Mouse (Mus musculus): ENCODE measurements at regions not wholly inside any gene's neighbourhood (a gene's known extent, or its start where the extent isn't known, plus 50 kb on each side); places are given as distances from the start of the nearest gene placed in this dataset.

DNA sequence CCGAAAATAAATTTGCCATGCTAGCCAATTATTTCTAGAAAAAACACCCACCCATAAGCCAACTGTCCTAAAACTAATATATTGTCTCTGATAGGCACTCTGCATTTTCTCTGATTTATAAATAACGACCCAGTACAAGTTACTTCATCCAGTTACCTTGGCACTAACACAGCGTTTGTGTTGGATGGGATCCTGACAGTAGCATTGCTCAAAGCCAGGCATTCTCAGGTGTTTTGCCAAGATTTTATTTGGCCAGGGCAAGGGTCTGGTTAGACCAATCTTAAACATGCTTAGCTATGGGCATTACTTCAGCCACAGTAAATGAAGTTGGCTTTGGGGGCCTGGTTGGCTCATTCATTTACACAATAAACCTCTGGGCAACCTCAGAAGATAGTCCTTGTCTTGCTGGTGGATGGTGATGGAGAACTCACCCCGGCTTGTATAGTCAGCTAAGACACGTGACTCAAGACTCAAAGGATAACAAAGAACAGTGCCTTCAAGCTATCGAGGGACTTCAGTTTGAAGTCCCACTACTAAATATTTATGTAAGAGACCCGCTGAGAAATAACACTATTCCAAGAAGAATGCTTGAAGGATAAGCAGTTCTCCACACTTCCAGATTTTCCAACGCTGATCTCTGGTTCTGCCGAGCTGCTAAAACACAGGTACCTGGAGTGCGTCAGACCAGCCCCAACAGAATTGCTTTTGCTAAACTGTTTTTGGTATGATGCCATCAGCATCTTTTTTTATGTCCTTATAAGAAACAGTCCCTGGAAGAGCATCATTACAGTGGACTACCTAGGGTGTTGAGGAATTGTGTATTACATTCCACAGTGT, 125.0 kb upstream of the Pkdcc start:
- 67% methylated on average over 10 of the region's 10 CpGs for WGBS
- Histone ChIP-seq H3K27ac (no peak overlapping the region), H3K9ac (replicated peaks; ENCODE audit: low read length) (no peak overlapping the region), H3K4me3 (ENCODE audit: low read length) (no peak overlapping the region), H3K9me3 (ENCODE audit: low read length) (no peaks in the 10 kb centered on the region), H3K27me3 (ENCODE audit: insufficient read depth, low read length) (no peaks in the 10 kb centered on the region), H3K4me2 (ENCODE audit: low read depth, low read length) (no peak overlapping the region), H3K4me1 (ENCODE audit: insufficient read depth, low read length) (no peaks in the 10 kb centered on the region), H3K36me3 (ENCODE audit: insufficient read depth, low read length) (no peaks in the 10 kb centered on the region)
- no peak for ATAC-seq
- no peak for TF ChIP-seq CTCF (IDR thresholded peaks at IDR 0.05; ENCODE audit: low read depth)
- no peak for DNase-seq (ENCODE audit: low spot score)

DNA sequence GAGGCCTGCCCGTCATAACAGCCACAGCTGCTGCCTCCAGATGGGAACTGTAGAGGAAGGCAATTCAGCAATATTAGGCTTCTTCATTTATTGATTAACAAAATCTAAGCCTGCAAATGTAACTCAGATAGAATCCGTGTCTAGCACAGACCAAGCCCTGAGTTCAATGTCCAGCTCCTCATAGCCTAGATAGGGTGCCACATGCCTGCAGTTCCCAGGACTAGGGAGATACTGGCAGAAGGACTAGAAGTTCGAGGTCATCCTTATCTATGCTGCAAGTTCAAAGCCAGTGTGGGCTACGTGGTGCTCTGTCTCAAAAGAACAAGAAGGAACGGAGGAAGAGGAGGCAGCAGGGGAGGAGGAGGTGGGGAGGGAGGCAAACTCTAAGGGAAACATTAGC, 121.2 kb upstream of the Pkdcc start:
- ATAC-seq = no peak
- TF ChIP-seq CTCF (IDR thresholded peaks at IDR 0.05; ENCODE audit: low read depth) = no peak
- Histone ChIP-seq H3K4me2 (ENCODE audit: low read depth, low read length) (no peak overlapping the region), H3K36me3 (ENCODE audit: insufficient read depth, low read length) (no peaks in the 10 kb centered on the region), H3K4me3 (ENCODE audit: low read length) (no peak overlapping the region), H3K27ac (no peak overlapping the region), H3K9ac (replicated peaks; ENCODE audit: low read length) (no peak overlapping the region), H3K27me3 (ENCODE audit: insufficient read depth, low read length) (no peaks in the 10 kb centered on the region), H3K9me3 (ENCODE audit: low read length) (no peaks in the 10 kb centered on the region), H3K4me1 (ENCODE audit: insufficient read depth, low read length) (no peaks in the 10 kb centered on the region)
- WGBS = 78% methylated on average over 5 of the region's 5 CpGs
- DNase-seq (ENCODE audit: low spot score) = no peak

DNA sequence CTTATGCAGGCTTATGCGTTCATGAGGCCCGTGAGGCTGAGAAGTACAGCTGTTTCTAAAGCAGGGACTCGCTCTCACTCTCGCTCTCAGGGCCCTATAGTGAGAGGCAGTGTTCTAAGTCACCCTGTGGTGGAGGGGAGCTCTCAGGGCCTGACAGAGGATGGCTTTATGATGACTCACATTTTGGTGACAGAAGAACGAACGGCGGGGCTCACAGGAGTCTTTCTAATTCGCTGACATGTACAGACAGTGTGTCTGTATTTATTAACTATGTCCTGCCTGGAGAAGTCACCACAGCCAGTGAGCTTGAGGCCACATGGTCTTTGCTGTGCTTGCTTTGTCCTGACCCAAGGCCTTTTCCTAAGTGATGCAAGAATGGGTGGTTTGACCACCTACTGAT, 118.6 kb upstream of the Pkdcc start:
- Histone ChIP-seq H3K9ac (replicated peaks; ENCODE audit: low read length) (no peak overlapping the region), H3K27me3 (ENCODE audit: insufficient read depth, low read length) (no peaks in the 10 kb centered on the region), H3K4me2 (ENCODE audit: low read depth, low read length) (no peak overlapping the region), H3K36me3 (ENCODE audit: insufficient read depth, low read length) (no peaks in the 10 kb centered on the region), H3K9me3 (ENCODE audit: low read length) (no peaks in the 10 kb centered on the region), H3K27ac (no peak overlapping the region), H3K4me1 (ENCODE audit: insufficient read depth, low read length) (no peaks in the 10 kb centered on the region; the same call in 1 of the 2 replicates), H3K4me3 (ENCODE audit: low read length) (no peak overlapping the region)
- DNase-seq (ENCODE audit: low spot score) (no peak), ATAC-seq (no peak)
- TF ChIP-seq CTCF (IDR thresholded peaks at IDR 0.05; ENCODE audit: low read depth) = no peak
- WGBS = 54% methylated on average over 8 of the region's 8 CpGs

DNA sequence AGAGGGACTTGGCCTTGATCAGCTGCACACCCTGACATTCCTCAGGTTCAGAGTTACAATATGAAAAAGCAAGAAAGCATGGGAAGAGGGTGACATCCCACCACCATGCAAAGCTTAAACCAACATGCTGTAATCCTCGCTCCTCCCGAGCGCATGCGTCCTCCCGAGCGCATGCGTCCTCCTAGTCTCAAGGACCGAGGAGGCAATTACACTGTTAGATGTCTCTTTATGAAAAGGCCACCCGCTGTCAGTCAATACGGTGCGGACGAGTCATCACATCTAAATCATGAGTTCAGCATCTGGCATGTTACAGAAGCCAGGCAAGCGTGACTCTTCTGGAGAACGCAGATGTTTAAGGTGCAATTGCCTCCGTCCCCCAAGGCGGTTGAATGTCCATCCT, 117.1 kb upstream of the Pkdcc start:
- Histone ChIP-seq H3K4me3 (ENCODE audit: low read length) (no peak overlapping the region), H3K27me3 (ENCODE audit: insufficient read depth, low read length) (no peaks in the 10 kb centered on the region), H3K27ac (peak overlapping the region; percentile 32; the same call in 1 of the 2 replicates), H3K4me2 (ENCODE audit: low read depth, low read length) (no peak overlapping the region), H3K4me1 (ENCODE audit: insufficient read depth, low read length) (no peaks in the 10 kb centered on the region; the same call in 1 of the 2 replicates), H3K9ac (replicated peaks; ENCODE audit: low read length) (no peak overlapping the region), H3K9me3 (ENCODE audit: low read length) (no peaks in the 10 kb centered on the region), H3K36me3 (ENCODE audit: insufficient read depth, low read length) (no peaks in the 10 kb centered on the region)
- peak; percentile 61 for DNase-seq (ENCODE audit: low spot score)
- no peak; the same call in 1 of the 2 replicates for ATAC-seq
- TF ChIP-seq CTCF (IDR thresholded peaks at IDR 0.05; ENCODE audit: low read depth) = no peak
- WGBS = 60% methylated on average over 16 of the region's 16 CpGs

DNA sequence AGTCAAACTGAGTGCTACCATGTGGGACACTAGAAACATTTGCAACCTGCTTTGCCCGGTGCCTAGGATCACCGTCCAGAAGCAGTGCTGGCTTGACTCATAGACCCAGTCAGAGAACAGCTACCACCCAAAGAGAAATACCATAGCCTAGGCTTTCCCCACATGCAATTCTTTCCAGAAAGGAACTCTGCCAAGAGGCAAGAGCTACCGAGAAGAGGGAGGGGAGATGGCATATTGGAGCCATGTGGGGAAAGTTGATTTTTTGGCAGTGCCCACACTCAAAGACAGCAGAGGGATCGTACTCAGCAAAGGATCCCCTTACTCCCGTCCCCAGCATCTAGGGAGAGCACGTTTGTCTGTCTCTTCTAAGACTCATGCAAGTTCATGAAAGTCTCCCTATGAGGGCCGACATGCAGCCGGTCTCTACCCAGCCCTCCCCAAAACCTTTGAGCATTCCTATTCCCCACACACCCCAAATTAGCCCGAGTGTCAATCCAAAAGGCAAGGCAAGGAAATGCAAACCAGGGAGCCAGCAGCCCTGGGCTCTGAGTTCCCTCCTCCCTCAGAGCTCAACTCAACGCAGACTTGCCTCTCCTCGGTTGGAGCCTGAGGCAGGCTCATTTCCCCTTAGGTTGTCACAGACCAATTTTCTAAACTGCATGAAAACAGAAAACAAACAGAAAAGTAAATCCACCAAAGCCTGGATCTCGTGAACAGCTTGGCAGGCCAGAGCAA, 116.2 kb upstream of the Pkdcc start:
- peak; percentile 61 for DNase-seq (ENCODE audit: low spot score)

DNA sequence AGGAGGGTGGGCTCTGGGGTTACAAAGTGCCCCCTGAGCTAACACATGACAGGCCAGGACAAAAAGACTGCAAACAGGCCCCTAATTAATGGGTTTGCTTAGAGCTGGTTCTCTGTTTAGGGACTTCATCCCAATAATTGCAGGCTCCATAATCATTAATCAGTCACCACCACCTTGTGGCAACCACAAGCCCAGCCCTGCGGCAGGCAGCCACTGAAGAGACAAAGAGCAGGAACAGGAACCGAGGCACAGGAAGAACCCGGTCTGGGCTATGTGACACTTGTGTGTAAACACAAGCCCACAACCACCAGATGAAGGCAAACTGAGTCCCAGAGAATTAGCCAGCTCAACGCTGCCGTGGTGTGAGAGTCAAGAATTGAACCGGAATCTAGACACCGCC, 114.1 kb upstream of the Pkdcc start:
- no peaks in the 10 kb centered on the region; the same call in 1 of the 2 replicates for H3K4me1 ChIP-seq (ENCODE audit: insufficient read depth, low read length)
- no peak overlapping the region for H3K27ac ChIP-seq
- DNase-seq (ENCODE audit: low spot score) (no peak), ATAC-seq (no peak)
- no peaks in the 10 kb centered on the region for H3K36me3 ChIP-seq (ENCODE audit: insufficient read depth, low read length)
- H3K4me2 ChIP-seq (ENCODE audit: low read depth, low read length) = no peak overlapping the region
- H3K27me3 ChIP-seq (ENCODE audit: insufficient read depth, low read length) = no peaks in the 10 kb centered on the region
- 76% methylated on average over 7 of the region's 7 CpGs for WGBS
- no peak for TF ChIP-seq CTCF (IDR thresholded peaks at IDR 0.05; ENCODE audit: low read depth)
- H3K4me3 ChIP-seq (ENCODE audit: low read length) = no peak overlapping the region
- H3K9me3 ChIP-seq (ENCODE audit: low read length) = no peaks in the 10 kb centered on the region
- H3K9ac ChIP-seq (replicated peaks; ENCODE audit: low read length) = no peak overlapping the region

More for the DNA sequence above, 116.2 kb upstream of the Pkdcc start:
- Histone ChIP-seq H3K4me3 (ENCODE audit: low read length) (no peak overlapping the region), H3K4me2 (ENCODE audit: low read depth, low read length) (no peak overlapping the region), H3K27me3 (ENCODE audit: insufficient read depth, low read length) (no peaks in the 10 kb centered on the region), H3K4me1 (ENCODE audit: insufficient read depth, low read length) (no peaks in the 10 kb centered on the region; the same call in 1 of the 2 replicates), H3K9ac (replicated peaks; ENCODE audit: low read length) (no peak overlapping the region), H3K27ac (0 out of 2 replicates have a peak overlapping the region, but pooled peaks have one; percentile 32), H3K36me3 (ENCODE audit: insufficient read depth, low read length) (no peaks in the 10 kb centered on the region), H3K9me3 (ENCODE audit: low read length) (no peaks in the 10 kb centered on the region)
- WGBS = 43% methylated on average over 12 of the region's 12 CpGs
- no peak for TF ChIP-seq CTCF (IDR thresholded peaks at IDR 0.05; ENCODE audit: low read depth)
- ATAC-seq = peak; percentile 34; the same call in 1 of the 2 replicates

Measured in hindbrain, postnatal 0 days (tissue).